Mouse (Mus musculus): ENCODE data around the gene Plekhg5. TPM values are rescaled to one million over a fixed set of nuclear protein-coding genes. Genes with fewer than 3 reads are reported as not detected.

Plekhg5 gene
- total and polyA plus RNA-seq, 3 experiments = 0.05 to 2.1 (median 1.1) TPM

DNA sequence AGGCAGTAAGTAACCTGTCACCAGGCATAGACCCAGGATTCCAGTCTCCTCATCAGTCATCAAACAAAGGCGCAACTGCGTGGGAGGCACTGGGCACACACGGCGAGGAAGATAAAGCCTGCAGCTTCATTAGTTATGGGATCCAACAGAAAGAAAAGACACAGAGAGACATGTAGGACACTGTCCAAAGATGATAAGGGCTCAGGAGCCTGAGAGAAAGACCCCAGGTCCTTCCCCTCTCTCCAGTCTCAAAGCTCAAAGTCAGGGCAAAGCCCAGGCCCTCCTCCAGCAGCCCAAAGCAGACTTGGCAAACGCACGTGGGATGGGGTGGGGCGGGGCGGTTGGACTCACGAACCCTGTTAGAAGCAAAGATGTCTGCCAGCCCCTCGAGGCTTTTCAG lies 73.2 kb downstream of the Plekhg5 start:
- in situ Hi-C loops (cut with MboI; ENCODE audit: low pct_ligation_motif_present, low pct_unique_long_range_greater_than_20kb, low sequenced_read_pairs) (no loop called here), dilution Hi-C loops (cut with MboI; ENCODE audit: extremely low pct_ligation_motif_present, extremely low pct_unique_long_range_greater_than_20kb, low sequenced_read_pairs) (no loop called here)
- Histone ChIP-seq H3K4me2 (ENCODE audit: insufficient read depth, low read depth, poor library complexity, severe bottlenecking) (no peak overlapping the region), H3K9me3 (replicated peaks; ENCODE audit: low read length) (peaks cover 4% of the 10 kb centered on the region), H3K9ac (ENCODE audit: insufficient read depth, low read depth) (no peak overlapping the region), H3K27me3 (replicated peaks) (peaks cover 90% of the 10 kb centered on the region), H3K27ac (ENCODE audit: insufficient read depth, low read depth) (no peak overlapping the region), H3K4me3 (replicated peaks in 1 of 3; ENCODE audit: low read depth in 2 of 3, low read length in 2 of 3, poor library complexity in 1 of 3) (no peak overlapping the region), H3K36me3 (replicated peaks in 1 of 2; ENCODE audit: control insufficient read depth in 1 of 2, insufficient read depth in 1 of 2, low read length in 1 of 2) (no peaks in the 10 kb centered on the region), H3K4me1 (ENCODE audit: control insufficient read depth in 1 of 2, insufficient read depth in 2 of 2) (no peaks in the 10 kb centered on the region; a peak in 1 of 4 replicates), H3K79me2 (replicated peaks; ENCODE audit: control insufficient read depth, extremely low read depth, insufficient read depth, poor library complexity, severe bottlenecking) (no peaks in the 10 kb centered on the region)
- DNase-seq (ENCODE audit: extremely low read depth) = no peak
- no peak for TF ChIP-seq E2F4 (IDR thresholded peaks at IDR 0.05; ENCODE audit: insufficient replicate concordance, low read depth, low read length)
- TF ChIP-seq IRF4 (IDR thresholded peaks at IDR 0.05; ENCODE audit: low read depth, low read length) = no peak
- TF ChIP-seq PAX5 (IDR thresholded peaks at IDR 0.05; ENCODE audit: low read length) = no peak
- no peak for TF ChIP-seq NRF1 (IDR thresholded peaks at IDR 0.05; ENCODE audit: low read depth, low read length)
- no peak for TF ChIP-seq GABPA (IDR thresholded peaks at IDR 0.05; ENCODE audit: insufficient replicate concordance, low read depth, low read length)
- no peak for TF ChIP-seq NELFE (IDR thresholded peaks at IDR 0.05; ENCODE audit: low read depth, low read length)
- TF ChIP-seq ZMIZ1 (IDR thresholded peaks at IDR 0.05; ENCODE audit: low read depth, low read length) = no peak
- no peak for TF ChIP-seq KAT2A (IDR thresholded peaks at IDR 0.05; ENCODE audit: insufficient replicate concordance, low read length)
- TF ChIP-seq CTCF (conservative IDR thresholded peaks at IDR 0.05 in 1 of 2, IDR thresholded peaks at IDR 0.05 in 1 of 2; ENCODE audit: low read depth in 2 of 2, low read length in 2 of 2) = no peak
- no peak for TF ChIP-seq JUN (IDR thresholded peaks at IDR 0.05; ENCODE audit: insufficient read depth, low read depth, low read length)
- no peak for TF ChIP-seq TBP (conservative IDR thresholded peaks at IDR 0.05; ENCODE audit: low read depth, low read length)

DNA sequence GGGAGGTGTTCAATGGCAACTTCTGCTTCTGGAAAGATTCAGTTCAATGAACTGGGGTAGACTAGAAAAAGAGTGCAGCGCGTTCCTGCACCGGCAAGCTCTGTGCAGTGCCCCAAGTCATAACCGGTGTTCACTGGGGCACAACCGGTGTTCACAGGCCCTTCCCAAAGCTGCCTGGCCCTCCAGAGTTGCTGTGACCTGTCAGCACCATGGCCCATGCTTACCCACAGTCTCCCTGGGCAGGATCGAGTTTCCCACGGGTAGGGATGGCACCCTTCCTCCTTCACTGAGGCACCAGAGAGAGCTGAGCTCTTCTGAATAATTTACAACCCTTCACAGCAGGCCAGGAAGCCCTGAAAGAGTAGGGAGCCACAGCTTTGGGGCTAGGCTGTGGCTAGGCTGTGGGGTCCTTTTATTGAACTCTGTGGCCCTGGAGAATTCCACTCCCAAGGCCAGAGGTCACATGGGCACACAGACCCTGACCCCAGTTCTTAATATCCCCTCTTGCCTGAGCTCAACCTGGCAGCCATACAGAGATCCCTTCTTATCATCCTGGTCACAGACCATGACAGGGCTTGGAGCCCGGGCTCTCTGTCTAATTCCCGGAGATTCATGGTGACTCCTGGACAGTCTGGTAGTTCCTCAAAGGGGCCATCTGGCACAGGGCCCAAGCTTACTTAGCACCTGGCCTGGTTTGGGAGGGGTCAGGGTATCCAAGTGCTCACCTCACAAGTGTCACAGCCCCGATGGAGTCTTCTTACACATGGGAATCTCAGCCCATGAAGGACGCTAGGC lies 73.9 kb downstream of the Plekhg5 start:
- in situ Hi-C loops (cut with MboI; ENCODE audit: low pct_ligation_motif_present, low pct_unique_long_range_greater_than_20kb, low sequenced_read_pairs) = no loop called here
- H3K27ac ChIP-seq (ENCODE audit: insufficient read depth, low read depth) = no peak overlapping the region

GRCm38 (mm10) chr4:152150546-152150945 lies 78.2 kb downstream of the Plekhg5 start:
- TF ChIP-seq PAX5 (IDR thresholded peaks at IDR 0.05; ENCODE audit: low read length) (no peak), CTCF (conservative IDR thresholded peaks at IDR 0.05 in 1 of 2, IDR thresholded peaks at IDR 0.05 in 1 of 2; ENCODE audit: low read depth in 2 of 2, low read length in 2 of 2) (no peak), ZNF384 (IDR thresholded peaks at IDR 0.05; ENCODE audit: low read depth, low read length) (no peak), MXI1 (IDR thresholded peaks at IDR 0.05; ENCODE audit: low read depth, low read length) (no peak), GABPA (IDR thresholded peaks at IDR 0.05; ENCODE audit: insufficient replicate concordance, low read depth, low read length) (no peak), HCFC1 (IDR thresholded peaks at IDR 0.05; ENCODE audit: low read depth, low read length) (no peak), POLR2AphosphoS2 (IDR thresholded peaks at IDR 0.05; ENCODE audit: low read depth, low read length) (no peak), CHD1 (IDR thresholded peaks at IDR 0.05; ENCODE audit: low read depth, low read length) (no peak), ETS1 (conservative IDR thresholded peaks at IDR 0.05; ENCODE audit: low read depth, low read length) (no peak), MAFK (IDR thresholded peaks at IDR 0.05; ENCODE audit: insufficient replicate concordance, low read length) (no peak), MAZ (IDR thresholded peaks at IDR 0.05; ENCODE audit: low read depth, low read length) (no peak), EP300 (IDR thresholded peaks at IDR 0.05; ENCODE audit: low read length) (no peak), USF2 (conservative IDR thresholded peaks at IDR 0.05; ENCODE audit: low read depth, low read length) (no peak), POLR2A (IDR thresholded peaks at IDR 0.05; ENCODE audit: low read depth, low read length) (no peak)
- Histone ChIP-seq H3K9ac (ENCODE audit: insufficient read depth, low read depth) (no peak overlapping the region), H3K27me3 (replicated peaks) (peaks cover 85% of the 10 kb centered on the region), H3K27ac (ENCODE audit: insufficient read depth, low read depth) (no peak overlapping the region), H3K79me2 (replicated peaks; ENCODE audit: control insufficient read depth, extremely low read depth, insufficient read depth, poor library complexity, severe bottlenecking) (no peaks in the 10 kb centered on the region), H3K9me3 (replicated peaks; ENCODE audit: low read length) (peaks cover 6% of the 10 kb centered on the region), H3K4me2 (ENCODE audit: insufficient read depth, low read depth, poor library complexity, severe bottlenecking) (no peak overlapping the region), H3K4me3 (replicated peaks in 1 of 3; ENCODE audit: low read depth in 2 of 3, low read length in 2 of 3, poor library complexity in 1 of 3) (no peak overlapping the region), H3K36me3 (replicated peaks in 1 of 2; ENCODE audit: control insufficient read depth in 1 of 2, insufficient read depth in 1 of 2, low read length in 1 of 2) (no peaks in the 10 kb centered on the region), H3K4me1 (ENCODE audit: control insufficient read depth in 1 of 2, insufficient read depth in 2 of 2) (peaks cover 11 to 13% of the 10 kb centered on the region in 2 experiments)
- DNase-seq (ENCODE audit: extremely low read depth) = no peak
- in situ Hi-C loops (cut with MboI; ENCODE audit: low pct_ligation_motif_present, low pct_unique_long_range_greater_than_20kb, low sequenced_read_pairs) (no loop called here), dilution Hi-C loops (cut with MboI; ENCODE audit: extremely low pct_ligation_motif_present, extremely low pct_unique_long_range_greater_than_20kb, low sequenced_read_pairs) (no loop called here)

More for the DNA sequence above, 73.9 kb downstream of the Plekhg5 start:
- no peak for DNase-seq (ENCODE audit: extremely low read depth)
- H3K9ac ChIP-seq (ENCODE audit: insufficient read depth, low read depth) = no peak overlapping the region
- dilution Hi-C loops (cut with MboI; ENCODE audit: extremely low pct_ligation_motif_present, extremely low pct_unique_long_range_greater_than_20kb, low sequenced_read_pairs) = no loop called here
- H3K4me3 ChIP-seq (replicated peaks in 1 of 3; ENCODE audit: low read depth in 2 of 3, low read length in 2 of 3, poor library complexity in 1 of 3) = no peak overlapping the region
- H3K79me2 ChIP-seq (replicated peaks; ENCODE audit: control insufficient read depth, extremely low read depth, insufficient read depth, poor library complexity, severe bottlenecking) = no peaks in the 10 kb centered on the region
- TF ChIP-seq E2F4 (IDR thresholded peaks at IDR 0.05; ENCODE audit: insufficient replicate concordance, low read depth, low read length) (no peak), KAT2A (IDR thresholded peaks at IDR 0.05; ENCODE audit: insufficient replicate concordance, low read length) (no peak), USF1 (IDR thresholded peaks at IDR 0.05; ENCODE audit: low read depth, low read length) (no peak)
- H3K4me2 ChIP-seq (ENCODE audit: insufficient read depth, low read depth, poor library complexity, severe bottlenecking) = no peak overlapping the region
- no peaks in the 10 kb centered on the region for H3K4me1 ChIP-seq (ENCODE audit: control insufficient read depth in 1 of 2, insufficient read depth in 2 of 2)
- peaks cover 89% of the 10 kb centered on the region for H3K27me3 ChIP-seq (replicated peaks)
- no peaks in the 10 kb centered on the region for H3K36me3 ChIP-seq (replicated peaks in 1 of 2; ENCODE audit: control insufficient read depth in 1 of 2, insufficient read depth in 1 of 2, low read length in 1 of 2)
- H3K9me3 ChIP-seq (replicated peaks; ENCODE audit: low read length) = peaks cover 4% of the 10 kb centered on the region
